Mouse (Mus musculus) right cerebral cortex, postnatal 25 days (tissue): Measurements from ENCODE around the gene Tfpt.

Source experiments
- DNase-seq: peaks from one replicate; pipeline ENCODE4 v3.0.0; 2022

Tfpt gene

GRCm38 (mm10) chr7:3629543-3630477 lies at the start of gene Tfpt, which contains the start of gene Prpf31:
TSS of gene Tfpt (minus strand) at chr7:3629929.
TSS of gene Prpf31 (plus strand) at chr7:3629985.
- DNase-seq = peak; percentile 95

- no peak for DNase-seq
These were observed 47.6 kb upstream of the Tfpt start, which contains the start of gene Tmc4 for GRCm38 (mm10) chr7:3677342-3677741. TSS of gene Tmc4 (minus strand) at chr7:3677553.

DNA sequence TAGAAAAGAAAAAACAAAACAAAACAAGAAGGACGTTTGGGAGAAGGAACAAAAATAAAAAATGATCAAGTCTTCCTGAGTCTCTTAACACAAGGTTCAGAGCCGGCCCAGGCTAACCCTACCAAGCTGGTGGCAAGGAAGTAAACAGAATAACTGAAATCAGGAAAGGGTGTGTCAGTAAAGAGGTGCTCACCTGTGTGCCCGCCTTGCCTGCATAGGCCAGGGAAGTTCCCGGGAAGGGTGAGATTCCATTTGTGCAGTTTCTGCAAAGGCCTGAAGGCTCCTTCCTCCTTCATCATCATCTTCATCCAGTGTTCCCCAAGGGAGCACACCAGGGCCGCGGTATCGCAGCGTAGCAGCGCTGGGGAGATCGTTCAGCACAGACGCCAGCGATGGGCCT lies 46.6 kb upstream of the Tfpt start:
- DNase-seq = no peak

DNA sequence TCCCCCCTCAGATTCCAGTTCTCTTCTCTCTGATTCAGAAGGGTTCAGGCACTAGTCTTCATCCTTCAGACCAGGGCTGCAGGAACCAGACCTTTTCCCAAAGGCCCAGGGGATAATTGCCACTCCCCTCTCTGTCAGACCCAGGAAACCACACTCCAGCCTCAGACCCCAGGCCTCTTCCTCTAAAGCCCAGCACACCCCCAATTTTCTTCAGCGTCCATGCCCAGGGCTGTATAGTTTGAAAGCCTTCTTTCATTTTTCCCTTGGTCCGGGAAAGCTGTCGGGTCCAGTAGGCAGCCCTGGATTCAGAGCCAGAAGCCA lies 45.5 kb upstream of the Tfpt start:
- DNase-seq = no peak

DNA sequence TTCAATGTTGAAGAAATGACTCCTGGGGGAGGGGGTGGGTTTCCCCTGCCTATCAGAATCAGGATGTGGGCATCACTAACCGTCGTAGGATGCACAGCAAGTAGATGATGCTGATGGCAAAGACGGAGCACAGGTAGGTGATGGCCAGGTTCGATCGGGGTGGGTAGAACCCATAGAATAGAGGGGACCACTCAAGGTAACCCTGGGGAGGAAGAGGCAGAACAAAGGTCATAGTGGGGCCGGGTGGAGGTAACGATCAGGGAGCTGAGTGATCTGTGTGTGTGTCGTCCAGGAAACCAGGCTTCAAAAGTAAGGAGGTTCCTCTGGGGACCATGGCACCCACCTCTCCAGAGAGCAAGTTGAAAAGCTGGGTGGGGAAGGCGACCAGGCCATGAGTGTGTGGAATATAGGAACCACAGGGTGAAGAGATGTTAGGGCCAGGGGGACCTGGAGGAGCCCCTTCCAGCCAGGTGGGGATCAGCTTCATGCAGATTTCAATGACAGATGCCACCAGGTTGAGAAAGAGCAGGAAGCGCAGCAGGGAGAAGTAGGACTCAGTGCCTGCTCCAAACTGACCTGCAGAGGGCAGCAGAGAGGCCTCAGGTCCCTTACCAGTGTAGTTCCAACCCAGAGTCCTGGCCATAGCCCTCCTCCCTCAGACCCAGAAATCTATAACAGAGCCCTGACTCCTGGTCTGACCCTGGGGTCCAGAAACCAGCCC lies 44.9 kb upstream of the Tfpt start:
- peak; percentile 76 for DNase-seq

DNA sequence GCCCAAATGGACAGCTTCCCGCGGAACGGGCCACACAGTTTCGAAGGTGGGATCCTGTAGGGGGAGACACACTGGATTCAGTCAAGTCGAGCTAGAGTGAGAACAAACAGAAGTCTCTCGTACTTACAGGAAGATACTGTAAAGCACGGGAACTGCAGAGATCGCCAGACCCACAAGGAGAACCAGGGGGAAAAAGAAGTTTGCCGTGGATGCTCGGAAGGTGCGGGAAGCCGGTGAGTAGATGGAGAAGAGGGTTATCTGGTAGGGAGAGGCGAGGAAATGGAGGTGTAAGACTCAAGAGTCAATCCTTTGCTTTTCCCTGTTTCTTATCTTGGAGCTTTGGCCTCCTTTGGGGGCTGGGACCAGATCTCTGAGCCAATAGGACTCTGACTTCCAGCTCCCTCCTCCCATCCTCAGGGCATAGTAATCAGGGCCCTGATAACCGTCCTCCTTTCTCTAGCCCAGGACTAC lies 37.2 kb upstream of the Tfpt start:
- DNase-seq = no peak

- peak; percentile 95 for DNase-seq
These were observed 35.7 kb upstream of the Tfpt start, which contains the start of gene Leng1 for GRCm38 (mm10) chr7:3665215-3666114. TSS of gene Leng1 (minus strand) at chr7:3665840.

- DNase-seq = peak; percentile 31
These were observed 34.9 kb upstream of the Tfpt start for GRCm38 (mm10) chr7:3664524-3665214.

DNA sequence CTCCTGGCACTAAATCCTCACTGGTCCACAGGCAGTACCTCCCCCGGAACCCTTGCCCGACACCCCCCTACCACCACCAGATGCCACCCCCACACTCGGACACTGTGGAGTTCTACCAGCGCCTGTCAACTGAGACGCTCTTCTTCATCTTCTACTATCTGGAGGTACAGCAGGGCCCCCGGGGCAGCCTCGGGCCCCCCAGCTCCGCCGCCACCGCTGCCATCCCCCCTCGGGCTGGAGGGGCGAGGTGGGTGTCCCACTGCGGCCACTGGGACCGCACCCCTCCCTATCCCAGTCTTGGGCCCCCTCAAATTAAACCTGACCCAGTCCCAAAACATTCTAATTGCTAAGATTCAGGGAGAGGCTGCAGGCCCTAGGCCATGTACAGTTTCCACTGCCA lies 28.8 kb upstream of the Tfpt start:
- no peak for DNase-seq

GRCm38 (mm10) chr7:3656966-3657365 lies 27.2 kb upstream of the Tfpt start:
- DNase-seq = no peak

DNA sequence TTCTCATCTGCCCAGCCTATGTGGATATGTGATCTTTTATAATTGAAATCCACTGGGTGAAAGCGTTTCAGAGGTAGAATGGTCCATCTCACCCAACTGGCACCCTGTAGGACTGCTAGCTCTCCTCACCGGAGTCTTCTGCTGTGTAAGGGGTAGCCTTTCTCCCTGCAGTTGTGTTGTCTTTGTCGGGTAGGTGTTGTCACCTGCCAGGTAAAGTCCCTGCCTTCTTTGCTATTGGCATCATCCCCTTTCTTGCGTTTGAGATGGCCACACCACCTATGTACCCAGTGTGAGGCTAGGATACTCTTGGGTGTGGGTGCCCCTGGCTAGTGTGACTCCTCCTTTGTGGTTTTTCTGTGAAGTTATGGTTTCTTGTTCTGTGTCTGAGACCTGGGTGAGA lies 16.9 kb upstream of the Tfpt start:
- no peak for DNase-seq

DNA sequence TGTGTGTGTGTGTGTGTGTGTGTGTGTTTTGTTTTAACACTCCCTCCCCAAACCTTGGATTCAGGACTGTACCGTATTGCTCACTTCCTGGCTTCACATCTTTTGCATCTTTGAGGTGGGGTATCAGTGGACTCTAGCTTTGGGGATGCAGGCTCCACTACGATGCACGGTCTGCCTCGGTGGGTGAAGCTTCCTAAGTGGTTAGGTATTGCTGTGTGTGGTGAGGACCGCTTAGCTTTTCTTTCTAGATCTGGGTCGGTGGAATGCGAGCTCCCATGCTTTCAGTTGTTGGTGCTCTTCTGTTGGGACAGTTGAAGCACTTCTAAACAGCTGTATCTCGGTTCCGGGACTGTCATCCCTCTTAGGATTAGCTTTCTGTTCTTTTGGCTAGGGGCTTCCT lies 16.5 kb upstream of the Tfpt start:
- no peak for DNase-seq

DNA sequence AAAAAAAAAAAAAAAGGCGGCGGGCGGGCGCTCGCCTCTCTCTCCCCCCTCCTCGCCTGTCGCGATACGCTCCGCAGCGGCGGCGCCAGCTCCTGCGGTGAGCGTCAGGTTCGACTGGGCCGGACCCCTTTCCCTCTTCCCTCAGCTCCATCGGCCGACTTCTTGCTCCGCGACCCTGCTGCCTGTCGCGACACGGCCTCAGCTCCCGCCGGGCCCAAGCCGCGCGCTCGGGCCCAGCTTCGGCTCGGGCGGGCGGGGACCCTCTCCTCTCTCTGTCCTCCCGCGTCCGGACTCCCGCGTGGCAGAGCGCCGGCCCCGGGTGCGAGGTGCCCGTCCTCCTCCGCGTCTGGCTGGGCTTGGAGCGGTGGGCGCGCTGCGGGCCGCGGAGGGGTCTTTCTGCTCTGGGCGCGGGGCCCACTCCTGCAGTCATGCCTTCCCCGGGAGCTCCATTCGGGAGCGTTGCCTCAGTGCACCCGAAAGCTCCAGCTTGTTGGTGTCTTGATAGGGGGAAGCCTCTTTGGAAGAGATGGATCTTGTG lies 15.8 kb upstream of the Tfpt start:
- no peak for DNase-seq

DNA sequence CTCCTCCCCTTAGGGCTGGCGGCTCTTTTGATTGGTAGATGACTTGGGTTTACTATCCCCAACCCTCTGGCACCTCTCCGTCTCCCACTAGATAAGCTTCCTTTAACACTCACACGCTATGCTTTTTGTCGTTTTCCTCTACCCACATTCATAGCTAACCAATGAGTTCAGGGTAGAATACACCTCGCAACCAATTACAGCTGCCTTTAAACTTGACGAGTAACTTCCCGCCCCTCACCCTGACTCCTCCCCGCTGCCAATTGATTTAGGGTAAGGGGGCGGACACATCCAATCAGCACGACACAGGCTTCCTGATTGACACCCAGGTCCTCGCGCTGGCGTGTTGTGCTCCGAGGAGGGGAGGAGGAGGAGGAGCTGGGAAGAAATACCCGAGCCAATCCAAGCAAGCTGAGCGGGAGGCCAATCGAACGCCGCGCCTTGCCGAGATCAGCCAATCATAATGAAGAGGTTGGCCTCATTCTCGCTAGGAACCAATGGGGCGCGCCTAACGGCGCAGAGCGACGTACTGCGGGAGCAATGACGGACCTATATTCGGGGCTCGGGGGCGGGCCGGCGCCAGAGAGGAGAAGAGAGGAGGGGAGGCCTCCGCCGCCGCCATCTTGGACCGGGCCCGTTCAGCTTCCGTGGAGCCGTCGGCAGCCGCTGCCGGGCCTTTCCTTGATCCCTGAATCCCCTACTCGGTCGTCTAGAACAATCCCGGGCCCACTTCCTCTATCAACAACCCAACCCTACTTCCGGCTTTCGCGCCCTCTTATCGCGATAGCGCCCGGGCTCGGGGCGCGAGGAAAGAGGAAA lies 15.2 kb upstream of the Tfpt start, which contains the start of gene Cnot3:
Gene Cnot3, plus strand, starts transcription at position 597 of the 816 bp plus-strand sequence.
- peak; percentile 99 for DNase-seq

DNA sequence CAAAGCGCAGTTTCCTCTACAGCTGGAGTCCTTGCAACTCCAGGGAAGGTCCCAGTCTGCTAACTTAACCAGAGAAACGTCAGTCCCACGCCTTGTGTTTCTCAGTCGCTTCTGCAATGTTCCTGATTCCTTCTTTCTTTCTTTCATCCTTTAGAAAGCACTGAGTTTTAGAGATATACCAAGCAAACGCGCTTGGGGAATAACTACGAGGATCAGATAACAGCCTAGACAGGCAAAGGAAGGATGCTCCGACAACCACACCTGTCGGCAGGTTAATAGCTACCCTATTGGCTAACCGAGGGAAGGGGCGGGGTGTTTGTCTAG lies 14.6 kb upstream of the Tfpt start:
- DNase-seq = no peak

- DNase-seq = no peak
These were observed 14.1 kb upstream of the Tfpt start for GRCm38 (mm10) chr7:3643843-3644242.

DNA sequence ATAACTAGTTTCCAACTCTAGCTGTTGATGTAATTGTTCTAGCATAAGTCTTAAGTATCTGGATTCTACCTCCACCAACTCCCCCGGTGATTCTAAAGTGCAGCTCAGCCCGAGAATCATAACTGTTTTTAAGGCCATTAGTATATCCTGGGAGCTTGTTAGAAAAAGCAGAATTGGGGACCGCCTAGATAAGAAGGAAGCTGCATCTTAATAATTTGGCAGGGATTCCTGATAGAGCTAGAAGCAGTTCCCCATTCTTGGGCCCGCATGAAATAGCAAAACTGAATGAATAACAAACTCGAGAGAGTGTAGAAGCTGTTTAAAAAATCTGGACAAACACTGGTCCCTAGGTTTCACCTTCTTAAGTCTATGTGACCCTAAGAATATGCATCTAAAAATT lies 13.7 kb upstream of the Tfpt start:
- DNase-seq = no peak

DNA sequence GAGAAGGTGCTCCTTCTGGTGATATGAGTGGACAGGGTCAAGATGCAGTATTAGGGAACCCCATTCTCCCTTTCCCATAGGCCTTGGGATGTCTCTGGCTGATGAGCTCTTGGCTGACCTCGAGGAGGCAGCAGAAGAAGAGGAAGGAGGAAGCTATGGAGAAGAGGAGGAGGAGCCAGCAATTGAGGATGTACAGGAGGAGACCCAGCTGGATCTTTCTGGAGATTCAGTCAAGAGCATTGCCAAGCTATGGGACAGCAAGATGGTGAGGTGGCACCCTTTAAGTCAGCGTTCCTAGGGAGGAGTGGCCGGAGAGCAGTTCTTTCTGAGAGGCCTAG lies 718 bp upstream of the Tfpt start:
- no peak for DNase-seq

GRCm38 (mm10) chr7:3629030-3629429 lies 699 bp downstream of the Tfpt start:
- no peak for DNase-seq

GRCm38 (mm10) chr7:3617242-3617995 lies 12.3 kb downstream of the Tfpt start, which contains the start of gene Ndufa3:
TSS of gene Ndufa3 (plus strand) at chr7:3617373.
- peak; percentile 90 for DNase-seq
